Mouse (Mus musculus) cerebellum, postnatal 10 days (tissue): Measurements from ENCODE around the gene Med24.

Experiments
- DNase-seq, 2 experiments: peaks; one replicate each; pipeline ENCODE4 v3.0.0; 2021; ENCODE audit warnings: mixed read lengths in 2 of 2

Gene Med24

GRCm38 (mm10) chr11:98729119-98729588 lies at the start of gene Med24:
Med24 (minus strand) TSS chr11:98729435.
- DNase-seq, result peak; percentile 87 to 89

GRCm38 (mm10) chr11:98777888-98778287 lies 48.7 kb upstream of the Med24 start:
- DNase-seq, result no peak

- DNase-seq, result no peak
Measured at GRCm38 (mm10) chr11:98776843-98777590, 47.8 kb upstream of the Med24 start.

- DNase-seq, result no peak
Measured at GRCm38 (mm10) chr11:98776052-98776764, 47.0 kb upstream of the Med24 start.

- DNase-seq, result peak; percentile 96 to 98
Measured at GRCm38 (mm10) chr11:98775348-98776051, 46.3 kb upstream of the Med24 start.

- no peak for DNase-seq
Measured at GRCm38 (mm10) chr11:98774582-98775347, 45.5 kb upstream of the Med24 start, which contains the start of gene Nr1d1. Nr1d1 (minus strand) TSS chr11:98775333.

GRCm38 (mm10) chr11:98773635-98774295 lies 44.5 kb upstream of the Med24 start:
- peak; percentile 94 to 95 for DNase-seq

- peak in 1 of 2 experiments; percentile 41 for DNase-seq
Measured at GRCm38 (mm10) chr11:98772667-98773171, 43.5 kb upstream of the Med24 start.

- peak; percentile 63 to 64 for DNase-seq
Measured at GRCm38 (mm10) chr11:98771844-98772525, 42.8 kb upstream of the Med24 start.

GRCm38 (mm10) chr11:98771131-98771530 lies 41.9 kb upstream of the Med24 start:
- DNase-seq, result no peak

GRCm38 (mm10) chr11:98770096-98770975 lies 41.1 kb upstream of the Med24 start:
- peak in 1 of 2 experiments; percentile 48 for DNase-seq

- no peak for DNase-seq
Measured at GRCm38 (mm10) chr11:98769007-98769954, 40.0 kb upstream of the Med24 start.

- DNase-seq, result peak; percentile 57 to 60
Measured at GRCm38 (mm10) chr11:98768127-98769006, 39.1 kb upstream of the Med24 start.

- DNase-seq, result peak; percentile 61 to 66
Measured at GRCm38 (mm10) chr11:98767713-98768112, 38.5 kb upstream of the Med24 start.

- peak; percentile 74 to 76 for DNase-seq
Measured at GRCm38 (mm10) chr11:98767276-98767675, 38.0 kb upstream of the Med24 start.

- peak in 1 of 2 experiments; percentile 43 for DNase-seq
Measured at GRCm38 (mm10) chr11:98766816-98767215, 37.6 kb upstream of the Med24 start.

- peak in 1 of 2 experiments; percentile 44 for DNase-seq
Measured at GRCm38 (mm10) chr11:98766346-98766745, 37.1 kb upstream of the Med24 start.
